Mouse (Mus musculus) liver, postnatal 0 days (tissue): ENCODE measurements around the gene Rad51b. TPM values are rescaled to one million over a fixed set of nuclear protein-coding genes. Genes with fewer than 3 reads are reported as not detected.

Experiments
- ATAC-seq: fragments of 200-750 bp; cut with Nextera tagmentation; 2 replicates; pipeline ENCODE4 v1.8.0; 2017; ENCODE audit warnings: mild to moderate bottlenecking, moderate library complexity
- DNase-seq: peaks from one replicate; pipeline ENCODE4 v3.0.0-alpha.2; 2016
- H3K27ac ChIP-seq: fragments of 300-500 bp; sonication (generic); 2 replicates; pipeline ENCODE4 v1.5.1; 2014; ENCODE audit warnings: antibody characterized with exemption, moderate library complexity, mild to moderate bottlenecking, low read depth
- H3K27me3 ChIP-seq: fragments of 300-500 bp; sonication (generic); 2 replicates; pipeline ENCODE4 v1.6.1; 2014; ENCODE audit warnings: low read length, control low read depth, mixed read lengths; ENCODE audit not compliant: insufficient read depth
- H3K36me3 ChIP-seq: fragments of 300-500 bp; sonication (generic); replicated peaks from 2 replicates; pipeline ENCODE4 v1.6.1; 2014; ENCODE audit warnings: mild to moderate bottlenecking, control low read depth, low read length, moderate library complexity, mixed read lengths; ENCODE audit not compliant: insufficient read depth
- H3K4me1 ChIP-seq: fragments of 300-500 bp; sonication (generic); 2 replicates; pipeline ENCODE4 v1.6.1; 2014; ENCODE audit warnings: antibody characterized with exemption, mild to moderate bottlenecking, control low read depth; ENCODE audit not compliant: insufficient read depth
- H3K4me2 ChIP-seq: fragments of 300-500 bp; sonication (generic); 2 replicates; pipeline ENCODE4 v1.6.1; 2014; ENCODE audit warnings: low read depth, mild to moderate bottlenecking, low read length, moderate library complexity, mixed read lengths
- H3K4me3 ChIP-seq: fragments of 300-500 bp; sonication (generic); 2 replicates; pipeline ENCODE4 v1.5.1; 2014; ENCODE audit warnings: low read depth, low read length
- H3K9ac ChIP-seq: fragments of 300-500 bp; sonication (generic); replicated peaks from 2 replicates; pipeline ENCODE4 v1.6.1; 2014; ENCODE audit warnings: mild to moderate bottlenecking, moderate library complexity
- H3K9me3 ChIP-seq: fragments of 300-500 bp; sonication (generic); 2 replicates; pipeline ENCODE4 v1.6.1; 2016; ENCODE audit warnings: mild to moderate bottlenecking, control low read depth, low read length, mixed read lengths
- CTCF ChIP-seq: sonication (generic); IDR thresholded peaks from 2 replicates; pipeline ENCODE4 v1.5.1; 2016; ENCODE audit warnings: antibody characterized with exemption, low read depth
- EP300 ChIP-seq: IDR thresholded peaks from 2 replicates; pipeline ENCODE4 v1.6.1; 2016; ENCODE audit warnings: antibody characterized with exemption, low read depth, mild to moderate bottlenecking
- WGBS: fragments of 180-500 bp; shearing (Covaris S2); extraction: QIAGEN DNeasy Blood & Tissue Kit; methylation state at CpG from one replicate; pipeline ENCODE4 v1.1.7; 2014; ENCODE audit not compliant: insufficient replicate concordance; 5-methylcytosine and 5-hydroxymethylcytosine counted together
- polyA plus RNA-seq: library from polyadenylated mRNA; unstranded; fragments of >200 nt; fragmentation: Nextera tagmentation; extraction: Ambion mirVana; gene quantifications from 2 replicates; pipeline ENCODE4 v1.2.1, GENCODE M21; 2015

The Rad51b gene
- polyA plus RNA-seq, 1 experiment from 2014 or later, result 2.5 TPM

- Histone ChIP-seq H3K27me3 (no peaks in the 10 kb centered on the region), H3K36me3 (no peaks in the 10 kb centered on the region), H3K27ac (no peak overlapping the region), H3K9ac (no peak overlapping the region), H3K4me3 (no peak overlapping the region), H3K4me1 (no peaks in the 10 kb centered on the region), H3K4me2 (no peak overlapping the region), H3K9me3 (no peaks in the 10 kb centered on the region)
- TF ChIP-seq EP300 (no peak), CTCF (no peak)
- DNase-seq (no peak), ATAC-seq (no peak)
- 80% methylated on average over 4 of the region's 4 CpGs for WGBS
Observed at GRCm38 (mm10) chr12:79806990-79807389, 509.9 kb downstream of the Rad51b start.

GRCm38 (mm10) chr12:79807410-79807847, 510.3 kb downstream of the Rad51b start:
- TF ChIP-seq CTCF (no peak), EP300 (no peak)
- no peaks in the 10 kb centered on the region for H3K36me3 ChIP-seq
- no peak for DNase-seq
- no peaks in the 10 kb centered on the region for H3K27me3 ChIP-seq
- H3K4me1 ChIP-seq, result no peaks in the 10 kb centered on the region
- H3K4me2 ChIP-seq, result no peak overlapping the region
- H3K27ac ChIP-seq, result no peak overlapping the region
- no peak overlapping the region for H3K4me3 ChIP-seq
- ATAC-seq, result no peak
- no peak overlapping the region for H3K9ac ChIP-seq
- H3K9me3 ChIP-seq, result no peaks in the 10 kb centered on the region
- WGBS, result 68% methylated on average over 10 of the region's 10 CpGs

GRCm38 (mm10) chr12:79807938-79808401, 510.9 kb downstream of the Rad51b start:
- H3K4me1 ChIP-seq, result 0 out of 2 replicates have a peak, but pooled peaks cover under 1% of the 10 kb centered on the region
- no peak overlapping the region for H3K27ac ChIP-seq
- H3K27me3 ChIP-seq, result no peaks in the 10 kb centered on the region
- H3K4me3 ChIP-seq, result no peak overlapping the region
- no peak overlapping the region for H3K4me2 ChIP-seq
- ATAC-seq (no peak), DNase-seq (no peak)
- no peaks in the 10 kb centered on the region for H3K36me3 ChIP-seq
- TF ChIP-seq CTCF (no peak), EP300 (no peak)
- H3K9ac ChIP-seq, result no peak overlapping the region
- WGBS, result 84% methylated on average over 8 of the region's 8 CpGs
- no peaks in the 10 kb centered on the region for H3K9me3 ChIP-seq

- Histone ChIP-seq H3K9ac (no peak overlapping the region), H3K27ac (no peak overlapping the region)
Observed at GRCm38 (mm10) chr12:79808426-79809398, 511.6 kb downstream of the Rad51b start.

GRCm38 (mm10) chr12:79809518-79809917, 512.4 kb downstream of the Rad51b start:
- no peaks in the 10 kb centered on the region for H3K36me3 ChIP-seq
- H3K4me3 ChIP-seq, result no peak overlapping the region
- H3K4me2 ChIP-seq, result no peak overlapping the region
- TF ChIP-seq EP300, result no peak
- no peak for TF ChIP-seq CTCF
- DNase-seq, result no peak
- H3K9ac ChIP-seq, result no peak overlapping the region
- no peaks in the 10 kb centered on the region for H3K9me3 ChIP-seq
- peaks cover 8% of the 10 kb centered on the region; the same call in 1 of the 2 replicates for H3K4me1 ChIP-seq
- ATAC-seq, result no peak
- H3K27me3 ChIP-seq, result no peaks in the 10 kb centered on the region
- WGBS, result 79% methylated on average over 5 of the region's 5 CpGs
- no peak overlapping the region for H3K27ac ChIP-seq

More at GRCm38 (mm10) chr12:79808426-79809398, 511.6 kb downstream of the Rad51b start:
- H3K36me3 ChIP-seq, result no peaks in the 10 kb centered on the region
- no peak for DNase-seq
- H3K27me3 ChIP-seq, result no peaks in the 10 kb centered on the region
- no peak for TF ChIP-seq CTCF
- no peak for TF ChIP-seq EP300
- H3K4me1 ChIP-seq, result peaks cover 6% of the 10 kb centered on the region; the same call in 1 of the 2 replicates
- no peak overlapping the region for H3K4me3 ChIP-seq
- WGBS, result 86% methylated on average over 18 of the region's 18 CpGs
- ATAC-seq, result no peak
- no peaks in the 10 kb centered on the region for H3K9me3 ChIP-seq
- no peak overlapping the region for H3K4me2 ChIP-seq

GRCm38 (mm10) chr12:79812422-79812821, 515.3 kb downstream of the Rad51b start:
- Histone ChIP-seq H3K27ac (no peak overlapping the region), H3K9me3 (no peaks in the 10 kb centered on the region), H3K4me1 (peaks cover 8% of the 10 kb centered on the region; the same call in 1 of the 2 replicates), H3K4me2 (no peak overlapping the region), H3K9ac (no peak overlapping the region), H3K4me3 (no peak overlapping the region), H3K27me3 (no peaks in the 10 kb centered on the region), H3K36me3 (no peaks in the 10 kb centered on the region)
- TF ChIP-seq CTCF (no peak), EP300 (no peak)
- WGBS, result 74% methylated on average over 8 of the region's 8 CpGs
- no peak for DNase-seq
- no peak for ATAC-seq
